8 mouse cellular contexts compared by ENCODE assay signal in the genomic region with DNA sequence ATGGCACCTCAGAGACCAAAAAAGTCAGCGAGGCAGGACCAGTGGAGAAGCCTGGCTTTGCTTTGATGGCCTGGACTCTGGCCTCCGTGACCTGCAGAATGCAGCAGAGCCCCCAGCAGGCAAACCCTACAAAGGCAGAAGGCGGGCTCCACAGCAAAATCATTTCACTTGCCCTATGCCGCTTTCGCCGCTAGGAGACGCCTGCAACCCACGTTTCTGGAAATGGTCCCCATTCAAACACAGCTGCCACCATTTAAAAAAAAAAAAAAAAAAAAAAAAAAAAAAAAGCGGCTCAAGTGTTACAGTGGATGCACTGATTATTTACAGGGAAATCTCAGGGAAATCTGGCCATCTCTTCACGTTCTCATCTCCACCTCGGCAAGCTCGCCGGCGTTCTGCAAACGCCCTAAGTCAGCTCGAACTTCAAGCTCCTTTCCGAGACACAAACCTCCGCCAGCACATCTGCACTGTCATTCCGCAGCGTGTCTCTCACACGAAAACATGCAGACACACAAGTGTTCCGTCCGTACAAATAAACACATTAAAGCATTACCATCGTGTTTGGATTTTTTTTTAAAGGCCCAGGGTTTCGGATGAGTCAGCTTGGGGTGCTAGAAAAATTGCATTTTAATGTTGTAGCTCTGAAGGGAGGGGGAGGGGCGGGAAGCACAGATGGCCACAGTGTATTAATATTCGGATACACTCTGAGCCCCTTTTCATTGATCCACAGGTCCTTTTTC. TPM values are rescaled to one million over a fixed set of nuclear protein-coding genes. Genes with fewer than 3 reads are reported as not detected.
DNase-seq lines count a peak whose midpoint lies in the region; ATAC-seq and TF ChIP-seq lines count a peak whose summit lies in the region.

No protein-coding gene starts in this region.

- H3K9me3 ChIP-seq in intestine, postnatal 0 days (ENCODE audit: control insufficient read depth), result no peaks in the 10 kb centered on the region

- no peaks in the 10 kb centered on the region for H3K36me3 ChIP-seq in intestine, postnatal 0 days (ENCODE audit: control insufficient read depth, insufficient read depth)

- H3K27ac ChIP-seq in cortical plate, adult 2 months (ENCODE audit: insufficient read depth, low read length), result peak overlapping the region; percentile 35
- no peak overlapping the region for H3K27ac ChIP-seq in intestine, postnatal 0 days (ENCODE audit: low read depth, low read length)

- under 1% methylated on average over 27 of the region's 27 CpGs for WGBS in intestine, postnatal 0 days

- no peak for TF ChIP-seq POLR2A in cortical plate, adult 2 months (IDR thresholded peaks at IDR 0.05; ENCODE audit: extremely low read depth, insufficient read depth, low read length)

- peak overlapping the region; percentile 92 for H3K4me3 ChIP-seq in cortical plate, adult 2 months (ENCODE audit: insufficient read depth, low read length)
- H3K4me3 ChIP-seq in intestine, postnatal 0 days (ENCODE audit: low read depth, low read length), result peak overlapping the region; percentile 50

- no peak for ATAC-seq in intestine, postnatal 0 days

- H3K4me2 ChIP-seq in intestine, postnatal 0 days (replicated peaks; ENCODE audit: low read depth), result peak overlapping the region; percentile 91

- peak; percentile 16 for DNase-seq in adrenal gland, adult 8-10 months
- DNase-seq in gastrocnemius, postnatal 14 days, result peak; percentile 59
- peak; percentile 82 to 89 for DNase-seq in left cerebral cortex, postnatal 25 days (ENCODE audit: low spot score in 2 of 2)
- DNase-seq in mesoderm, embryonic 11.5 days (ENCODE audit: low read depth, low spot score), result peak; percentile 88
- peak; percentile 21 for DNase-seq in skeletal muscle tissue, adult 2 months (ENCODE audit: low read depth, low spot score)
- DNase-seq in spleen, postnatal 36 days (ENCODE audit: low spot score in 2 of 2), result no peak

- TF ChIP-seq CTCF in cortical plate, adult 2 months (IDR thresholded peaks at IDR 0.05; ENCODE audit: extremely low read depth, insufficient read depth, low read length), result peak; percentile 88
- peak; percentile 83 for TF ChIP-seq CTCF in intestine, postnatal 0 days (IDR thresholded peaks at IDR 0.05; ENCODE audit: low read depth)

- H3K4me1 ChIP-seq in cortical plate, adult 2 months (ENCODE audit: control insufficient read depth, insufficient read depth, low read length), result no peaks in the 10 kb centered on the region
- 0 out of 2 replicates have a peak, but pooled peaks cover 6% of the 10 kb centered on the region for H3K4me1 ChIP-seq in intestine, postnatal 0 days (replicated peaks; ENCODE audit: control insufficient read depth, insufficient read depth, low read length)

- intact Hi-C loops in gastrocnemius, postnatal 14 days (cut with DNase I; ENCODE audit: low total_unique reads), result no loop called here
- intact Hi-C loops in left cerebral cortex, postnatal 25 days (cut with DNase I), result no loop called here

- H3K27me3 ChIP-seq in intestine, postnatal 0 days (replicated peaks; ENCODE audit: control insufficient read depth, insufficient read depth, low read length), result peaks cover 46% of the 10 kb centered on the region

- H3K9ac ChIP-seq in intestine, postnatal 0 days (ENCODE audit: low read depth, low read length), result no peak overlapping the region

RNA-seq across cellular contexts. Expression of a gene that starts 2.3 kb away (rescaled TPM):
- total RNA-seq in adrenal gland, adult 8-10 months (2022), result 10 to 100 TPM in 1 of 4 experiments, 1 to 10 TPM in 3; 6.8 to 11.4 (median 8.0) TPM
- polyA plus RNA-seq in cortical plate, adult 2 months (2012; rRNA removed), result 73.6 and 83.9 TPM in 2 replicates
- under 1 TPM; 0.24 to 0.37 TPM for total RNA-seq in gastrocnemius, postnatal 14 days (2021)
- polyA plus RNA-seq in intestine, postnatal 0 days (2015; fragmentation: Nextera tagmentation; extraction: Ambion mirVana), result 0.51 and 0.58 TPM in 2 replicates
- 100 to 1,000 TPM; 174 to 201 TPM for total RNA-seq in left cerebral cortex, postnatal 25 days (2021)

Comparison
In these comparisons a context has a peak if more than half of its experiments do, and no peak if none do; other contexts are left out.
1. DNase-seq: peak in adrenal gland, adult 8-10 months (single experiment), gastrocnemius, postnatal 14 days (single experiment), left cerebral cortex, postnatal 25 days (2 of 2), mesoderm, embryonic 11.5 days (single experiment) and skeletal muscle tissue, adult 2 months (single experiment); none in spleen, postnatal 36 days (0 of 2).
2. RNA of a gene that starts 2.3 kb away (total RNA-seq): 174 to 201 TPM in left cerebral cortex, postnatal 25 days; 6.8 to 11.4 TPM in adrenal gland, adult 8-10 months and 0.24 to 0.37 TPM in gastrocnemius, postnatal 14 days; every median in the first group is over 10 times any median in the second.